Mouse (Mus musculus): Measurements from ENCODE around the gene Tceanc.

DNA sequence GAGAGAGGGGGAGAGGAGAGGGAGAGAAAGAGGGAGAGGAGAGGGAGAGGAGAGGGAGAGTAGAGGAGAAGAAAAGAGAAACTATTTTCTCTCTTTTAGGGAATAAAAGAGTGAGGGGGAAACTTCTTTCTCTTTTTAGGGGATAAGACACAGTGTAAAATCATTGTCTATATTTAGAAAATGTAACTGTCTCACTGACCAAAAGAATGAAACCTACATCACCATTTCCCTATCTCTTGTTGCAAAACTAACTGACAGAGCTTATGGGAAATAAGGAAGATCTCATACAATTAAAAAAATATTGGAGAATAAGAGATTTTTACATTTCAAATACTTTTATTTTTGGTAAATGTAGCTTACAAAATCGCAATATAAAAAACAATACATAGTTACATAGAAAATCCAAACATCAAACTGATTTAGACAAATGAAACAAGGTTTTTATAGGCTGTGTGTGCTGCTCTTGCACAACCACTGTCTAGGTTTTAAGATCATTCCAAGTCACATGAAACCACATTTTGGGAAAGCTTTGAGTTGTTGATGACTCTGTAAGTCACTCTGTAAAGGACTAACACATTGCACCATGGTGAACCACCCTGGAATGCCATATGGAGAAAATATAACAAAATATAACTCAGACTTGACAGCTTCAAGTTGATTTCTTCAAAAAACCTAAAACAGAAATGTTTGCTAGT is 18.7 kb downstream of the Tceanc start:
- TF ChIP-seq POLR2A (IDR thresholded peaks at IDR 0.05; ENCODE audit: low read depth, low read length) (no peak), CTCF (IDR thresholded peaks at IDR 0.05; ENCODE audit: borderline replicate concordance, insufficient read depth, low read length) (no peak)
